Mouse (Mus musculus) embryonic facial prominence, embryonic 11.5 days (tissue): ENCODE results near the gene Gpr179. TPM values are rescaled to one million over a fixed set of nuclear protein-coding genes. Genes with fewer than 3 reads are reported as not detected.
"Not testable (repeated sequence)": the region's sequence is repeated elsewhere in the genome, so short reads cannot be mapped to it uniquely, and the experiment has no call there.

ENCODE experiments used
- ATAC-seq: fragments of 200-750 bp; cut with Nextera tagmentation; replicated peaks from 2 replicates; pipeline ENCODE4 v1.8.0; 2017; ENCODE audit warnings: low read depth; ENCODE audit not compliant: insufficient number of reproducible peaks, low FRiP score, low TSS enrichment
- DNase-seq: peaks from one replicate; pipeline ENCODE4 v3.0.0-alpha.2; 2015; ENCODE audit warnings: low spot score
- H3K27ac ChIP-seq: fragments of 300-500 bp; sonication (generic); replicated peaks from 2 replicates; pipeline ENCODE4 v1.5.1; 2014; ENCODE audit warnings: mild to moderate bottlenecking, low read depth, low read length, control low read depth
- H3K27me3 ChIP-seq: fragments of 300-500 bp; sonication (generic); 2 replicates; pipeline ENCODE4 v1.6.1; 2014; ENCODE audit warnings: mild to moderate bottlenecking, low read length, moderate library complexity, mixed read lengths; ENCODE audit not compliant: control insufficient read depth, insufficient read depth
- H3K36me3 ChIP-seq: fragments of 300-500 bp; sonication (generic); replicated peaks from 2 replicates; pipeline ENCODE4 v1.6.1; 2014; ENCODE audit warnings: low read depth, mild to moderate bottlenecking, low read length, moderate library complexity, mixed read lengths; ENCODE audit not compliant: control insufficient read depth, insufficient read depth
- H3K4me1 ChIP-seq: fragments of 300-500 bp; sonication (generic); 2 replicates; pipeline ENCODE4 v1.6.1; 2014; ENCODE audit warnings: low read length, mixed read lengths; ENCODE audit not compliant: control insufficient read depth, insufficient read depth
- H3K4me2 ChIP-seq: fragments of 300-500 bp; sonication (generic); 2 replicates; pipeline ENCODE4 v1.6.1; 2014; ENCODE audit warnings: low read depth, mild to moderate bottlenecking, control low read depth, low read length, moderate library complexity
- H3K4me3 ChIP-seq: fragments of 300-500 bp; sonication (generic); 2 replicates; pipeline ENCODE4 v1.5.1; 2014; ENCODE audit warnings: low read depth, low read length, control low read depth
- H3K9ac ChIP-seq: fragments of 300-500 bp; sonication (generic); replicated peaks from 2 replicates; pipeline ENCODE4 v1.6.1; 2014; ENCODE audit warnings: mild to moderate bottlenecking, control low read depth, low read length
- H3K9me3 ChIP-seq: fragments of 300-500 bp; sonication (generic); replicated peaks from 2 replicates; pipeline ENCODE4 v1.6.1; 2016; ENCODE audit warnings: mild to moderate bottlenecking, low read length, inconsistent platforms, mixed read lengths; ENCODE audit not compliant: control insufficient read depth
- WGBS: fragments of 180-500 bp; shearing (Covaris S2); extraction: QIAGEN DNeasy Blood & Tissue Kit; methylation state at CpG from one replicate; pipeline ENCODE4 v1.1.7; 2014; 5-methylcytosine and 5-hydroxymethylcytosine counted together
- polyA plus RNA-seq: library from polyadenylated mRNA; unstranded; fragments of >200 nt; fragmentation: Nextera tagmentation; extraction: Ambion mirVana; gene quantifications from 2 replicates; pipeline ENCODE4 v1.2.1, GENCODE M21; 2014

The Gpr179 gene
- polyA plus RNA-seq, 1 experiment from 2014 or later, result 0.01 TPM

DNA sequence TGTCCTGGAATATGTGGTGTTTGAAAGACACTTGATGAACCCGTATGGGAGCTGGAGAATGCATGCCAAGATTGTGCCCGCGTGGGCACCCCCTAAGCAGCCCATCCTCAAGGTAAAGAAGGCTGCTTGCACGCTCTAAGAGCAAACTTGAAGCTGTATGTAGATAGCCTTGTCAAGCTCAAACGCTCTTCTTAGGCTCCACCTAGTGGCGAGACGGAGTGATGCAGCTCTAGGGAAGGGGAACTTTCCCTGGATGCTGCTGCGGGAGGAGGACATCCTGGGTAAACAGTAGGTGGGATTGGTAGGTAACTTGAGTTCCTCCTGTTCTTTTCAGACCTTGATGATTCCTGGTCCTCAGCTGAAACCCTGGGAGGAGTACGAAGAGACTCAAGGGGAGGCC, 23.7 kb downstream of the Gpr179 start:
- no peaks in the 10 kb centered on the region for H3K9me3 ChIP-seq
- WGBS, result 32% methylated on average over 9 of the region's 9 CpGs
- DNase-seq (peak; percentile 86), ATAC-seq (no peak; the same call in 1 of the 2 replicates)
- H3K36me3 ChIP-seq, result no peaks in the 10 kb centered on the region; the same call in 1 of the 2 replicates
- no peak overlapping the region for H3K9ac ChIP-seq
- no peaks in the 10 kb centered on the region for H3K4me1 ChIP-seq
- no peak overlapping the region for H3K27ac ChIP-seq
- H3K27me3 ChIP-seq, result no peaks in the 10 kb centered on the region
- H3K4me2 ChIP-seq, result no peak overlapping the region
- H3K4me3 ChIP-seq, result no peak overlapping the region

DNA sequence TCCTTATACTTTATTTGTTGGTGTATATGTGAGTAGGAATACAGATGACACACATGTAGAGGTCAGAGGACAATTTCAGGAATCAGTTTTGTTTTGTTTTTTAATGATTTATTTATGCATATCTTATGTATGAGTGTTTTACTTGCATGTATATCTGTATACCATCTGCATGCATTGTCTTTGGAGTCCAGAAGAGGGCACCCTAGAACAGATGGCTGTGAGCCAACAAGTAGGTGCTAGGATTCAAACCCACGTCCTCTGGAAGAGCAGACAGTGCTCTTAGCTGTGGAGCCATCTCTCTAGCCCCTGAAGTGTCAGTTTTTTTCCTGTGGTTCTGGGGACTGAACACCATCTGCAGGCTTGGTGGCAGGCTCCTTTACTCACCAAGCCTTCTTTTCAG, 26.7 kb downstream of the Gpr179 start:
- Histone ChIP-seq H3K4me3 (no peak overlapping the region), H3K27ac (no peak overlapping the region), H3K4me1 (no peaks in the 10 kb centered on the region), H3K27me3 (no peaks in the 10 kb centered on the region), H3K36me3 (no peaks in the 10 kb centered on the region; the same call in 1 of the 2 replicates), H3K9me3 (no peaks in the 10 kb centered on the region), H3K4me2 (no peak overlapping the region), H3K9ac (no peak overlapping the region)
- WGBS, result 72% methylated on average over 1 of the region's 1 CpGs
- DNase-seq (no peak), ATAC-seq (no peak)

DNA sequence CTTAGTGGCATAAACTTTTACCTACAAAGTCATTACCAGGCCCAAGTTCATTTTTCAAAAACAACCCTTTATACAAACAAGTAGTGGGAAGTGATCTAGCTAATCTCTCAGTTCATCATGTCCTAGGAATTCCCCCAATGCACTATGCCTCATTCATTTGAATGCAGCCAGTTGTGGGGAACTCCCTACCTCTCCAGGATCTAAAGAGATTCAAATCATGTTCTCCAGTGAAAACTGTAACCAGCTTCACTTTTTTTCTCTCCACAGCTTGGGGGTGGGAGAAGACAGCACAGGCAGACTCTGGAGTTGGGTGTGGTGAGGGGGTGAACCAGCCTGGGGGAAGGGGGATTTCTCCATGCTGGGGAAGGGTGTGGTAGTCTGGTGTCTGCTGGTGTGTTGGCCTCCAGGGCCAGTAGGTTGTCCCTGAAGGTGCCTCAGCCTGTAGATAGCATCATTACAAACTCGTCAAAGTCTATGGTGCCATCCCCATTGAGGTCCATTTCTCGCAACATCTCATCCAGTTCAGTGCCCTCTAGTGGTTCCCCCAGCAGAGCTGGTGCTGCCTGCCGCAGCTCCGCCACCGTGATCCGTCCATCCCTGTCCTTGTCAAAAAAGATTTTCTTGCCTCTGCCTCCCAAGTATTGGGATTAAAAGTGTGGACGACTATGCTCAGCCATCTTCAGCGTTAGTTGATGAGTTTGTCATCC, 29.8 kb downstream of the Gpr179 start:
- H3K4me1 ChIP-seq, H3K9me3 ChIP-seq, H3K27ac ChIP-seq, ATAC-seq, H3K27me3 ChIP-seq, H3K36me3 ChIP-seq, H3K4me2 ChIP-seq, H3K4me3 ChIP-seq, H3K9ac ChIP-seq, DNase-seq: not testable (repeated sequence)
- 84% methylated on average over 8 of the region's 8 CpGs for WGBS

DNA sequence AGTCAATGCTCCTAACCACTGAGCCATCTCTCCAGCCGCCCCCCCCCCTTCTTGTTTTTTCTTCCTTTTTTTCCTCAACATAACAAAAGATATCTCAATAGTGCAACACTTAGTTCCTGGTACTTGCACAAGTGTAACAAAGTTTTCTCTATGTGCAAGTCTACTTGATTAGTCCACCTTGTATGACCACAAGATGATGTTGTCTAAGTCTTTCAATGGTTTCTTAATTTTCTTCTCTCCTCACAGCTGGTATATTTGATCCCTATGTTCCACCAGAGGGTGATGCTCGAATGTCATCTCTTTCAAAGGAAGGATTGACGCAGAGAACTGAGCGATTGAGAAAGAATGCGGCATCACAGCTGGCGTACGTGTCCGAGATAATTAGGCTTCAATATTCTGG, 30.7 kb downstream of the Gpr179 start:
- no peaks in the 10 kb centered on the region for H3K4me1 ChIP-seq
- H3K9me3 ChIP-seq, result no peaks in the 10 kb centered on the region
- H3K36me3 ChIP-seq, result no peaks in the 10 kb centered on the region; the same call in 1 of the 2 replicates
- no peak overlapping the region for H3K9ac ChIP-seq
- WGBS, result 95% methylated on average over 8 of the region's 8 CpGs
- H3K4me2 ChIP-seq, result no peak overlapping the region
- no peak for ATAC-seq
- no peaks in the 10 kb centered on the region for H3K27me3 ChIP-seq
- no peak for DNase-seq
- H3K4me3 ChIP-seq, result no peak overlapping the region
- no peak overlapping the region for H3K27ac ChIP-seq

DNA sequence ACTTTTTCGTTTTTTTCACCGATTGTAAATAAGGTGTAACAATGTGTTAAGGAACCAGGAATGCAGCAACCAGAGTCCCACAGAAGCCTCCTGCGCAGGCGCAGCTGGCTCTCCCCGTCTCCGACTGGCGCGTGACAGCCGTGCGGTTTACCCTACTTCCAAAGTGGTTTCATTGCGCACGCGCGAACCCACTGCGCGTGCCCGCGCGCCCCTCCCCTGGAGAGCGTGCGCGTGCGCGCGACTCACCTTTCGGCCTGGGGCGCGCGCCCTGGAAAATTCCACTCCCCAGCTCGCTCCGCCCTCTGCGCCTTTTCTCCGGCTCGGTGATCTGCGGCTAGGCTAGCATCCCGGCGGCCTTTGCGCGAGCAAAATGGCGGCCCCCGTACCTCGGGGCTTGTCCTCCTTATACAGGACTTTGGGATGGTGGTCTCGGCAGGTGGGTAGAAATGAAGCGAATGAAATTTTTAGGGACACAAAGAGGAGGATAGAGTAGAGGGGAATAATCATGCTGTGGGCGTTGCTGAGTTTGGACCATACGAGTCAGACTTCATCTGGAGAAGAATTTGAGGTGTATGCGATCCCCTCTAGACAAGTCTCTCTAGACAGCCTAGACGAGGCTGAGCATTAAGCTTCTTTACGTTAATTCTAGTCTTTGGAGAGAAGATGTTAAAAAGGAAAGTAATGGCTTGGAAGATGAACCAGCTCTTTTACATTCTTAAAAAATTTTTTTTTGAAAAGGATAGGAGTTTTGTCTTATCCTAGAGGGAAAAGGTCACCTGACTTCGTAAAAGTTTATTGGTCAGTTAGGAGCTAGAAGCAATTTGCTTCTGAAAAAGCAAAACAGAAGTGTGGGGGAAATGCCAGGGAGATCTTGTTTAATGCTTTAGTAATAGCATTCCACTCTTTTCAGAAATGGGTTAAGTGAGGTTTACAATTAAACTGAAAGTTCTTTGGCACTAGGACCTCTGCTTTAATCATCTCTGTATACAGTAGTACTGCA, 36.1 kb downstream of the Gpr179 start, which contains the start of gene Mrpl45:
Gene Mrpl45, plus strand, starts transcription at position 213 of the 1,000 bp plus-strand sequence.
- H3K9me3 ChIP-seq, result no peaks in the 10 kb centered on the region
- under 1% methylated on average over 50 of the region's 50 CpGs for WGBS
- DNase-seq (peak; percentile 99), ATAC-seq (peak; percentile 93)
- no peak within 1 kb of the TSS for H3K27ac ChIP-seq
- peak within 1 kb of the TSS; percentile 40 for H3K4me3 ChIP-seq
- H3K4me1 ChIP-seq, result 0 out of 2 replicates have a peak, but pooled peaks cover 3% of the 10 kb centered on the region
- peak within 1 kb of the TSS; percentile 51 for H3K9ac ChIP-seq
- H3K27me3 ChIP-seq, result no peaks in the 10 kb centered on the region
- H3K36me3 ChIP-seq, result no peaks in the 10 kb centered on the region
- H3K4me2 ChIP-seq, result peak within 1 kb of the TSS; percentile 28

DNA sequence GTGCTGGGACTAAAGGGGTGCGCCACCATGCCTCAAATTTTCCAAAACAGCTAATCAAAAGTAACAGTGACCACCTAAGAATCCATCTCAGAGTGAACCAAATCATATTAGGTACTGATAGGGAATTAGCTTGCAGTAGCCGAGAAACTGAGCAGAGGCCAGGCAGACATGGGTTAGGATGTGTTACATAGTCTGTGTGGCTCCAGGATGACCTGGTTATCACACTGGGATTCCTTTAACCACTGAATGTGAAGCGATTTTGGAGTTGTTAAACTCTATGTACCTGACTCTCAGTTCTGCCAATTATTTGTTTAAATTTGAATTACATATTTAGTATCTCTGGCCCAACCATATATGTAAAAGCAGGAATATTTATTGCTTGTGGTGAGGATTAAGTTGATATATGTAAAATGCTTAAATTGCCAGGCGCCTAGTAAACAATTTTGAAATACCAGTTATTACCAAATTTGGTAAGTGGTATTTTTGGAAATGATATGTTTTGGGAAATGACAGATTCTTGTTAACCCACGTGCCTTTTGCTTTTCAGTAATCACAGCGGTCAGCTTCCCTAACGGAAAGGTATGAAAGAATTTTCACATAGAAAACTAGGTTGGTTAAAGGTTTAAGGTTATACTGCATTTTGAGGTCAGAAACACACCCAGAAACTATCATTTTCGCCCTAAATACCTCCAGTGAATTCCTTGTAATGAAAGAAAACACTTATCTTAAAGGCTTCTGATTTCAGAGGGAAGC, 37.0 kb downstream of the Gpr179 start:
- H3K4me1 ChIP-seq, result 0 out of 2 replicates have a peak, but pooled peaks cover 3% of the 10 kb centered on the region
- no peak for DNase-seq
- ATAC-seq, result no peak
- no peak overlapping the region for H3K27ac ChIP-seq
- no peaks in the 10 kb centered on the region for H3K36me3 ChIP-seq
- H3K9me3 ChIP-seq, result no peaks in the 10 kb centered on the region
- no peak overlapping the region for H3K9ac ChIP-seq
- WGBS, result 51% methylated on average over 8 of the region's 8 CpGs
- no peaks in the 10 kb centered on the region for H3K27me3 ChIP-seq
- no peak overlapping the region for H3K4me2 ChIP-seq
- H3K4me3 ChIP-seq, result no peak overlapping the region; the same call in 1 of the 2 replicates

DNA sequence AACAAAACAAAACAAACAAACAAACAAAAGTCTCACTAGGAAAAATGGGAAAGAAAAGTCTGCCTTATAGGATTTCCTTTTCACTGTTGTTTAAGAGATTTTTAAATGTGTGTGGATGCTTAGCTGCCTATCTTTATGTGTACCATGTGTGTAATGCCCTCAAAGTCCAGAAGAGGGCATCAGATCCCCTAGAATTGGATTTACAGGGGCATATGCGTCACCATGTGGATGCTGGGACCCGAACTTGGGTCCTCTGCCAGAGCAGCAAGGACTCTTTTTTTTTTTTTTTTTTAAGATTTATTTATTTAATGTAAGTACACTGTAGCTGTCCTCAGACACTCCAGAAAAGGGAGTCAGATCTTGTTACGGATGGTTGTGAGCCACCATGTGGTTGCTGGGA, 37.8 kb downstream of the Gpr179 start:
- no peak for DNase-seq
- H3K4me3 ChIP-seq, result no peak overlapping the region
- 0 out of 2 replicates have a peak, but pooled peaks cover 3% of the 10 kb centered on the region for H3K4me1 ChIP-seq
- no peak overlapping the region for H3K9ac ChIP-seq
- WGBS, result 87% methylated on average over 3 of the region's 3 CpGs
- no peak for ATAC-seq
- no peaks in the 10 kb centered on the region for H3K27me3 ChIP-seq
- H3K4me2 ChIP-seq, result no peak overlapping the region
- no peaks in the 10 kb centered on the region for H3K9me3 ChIP-seq
- H3K36me3 ChIP-seq, result no peaks in the 10 kb centered on the region
- H3K27ac ChIP-seq, result no peak overlapping the region
